Mouse (Mus musculus) lung, embryonic 16.5 days (tissue): ENCODE data around the gene Tle2. TPM values are rescaled to one million over a fixed set of nuclear protein-coding genes. Genes with fewer than 3 reads are reported as not detected.

Source experiments
- ATAC-seq: fragments of 200-750 bp; cut with Nextera tagmentation; 2 replicates; pipeline ENCODE4 v1.8.0; 2017; ENCODE audit warnings: low read depth, mild to moderate bottlenecking, moderate library complexity
- H3K27ac ChIP-seq: fragments of 300-500 bp; sonication (generic); 2 replicates; pipeline ENCODE4 v1.5.1; 2014; ENCODE audit warnings: mild to moderate bottlenecking, control low read depth, low read length
- H3K27me3 ChIP-seq: fragments of 300-500 bp; sonication (generic); 2 replicates; pipeline ENCODE4 v1.6.1; 2014; ENCODE audit warnings: low read depth, low read length, mixed read lengths; ENCODE audit not compliant: control insufficient read depth, insufficient read depth
- H3K36me3 ChIP-seq: fragments of 300-500 bp; sonication (generic); 2 replicates; pipeline ENCODE4 v1.6.1; 2014; ENCODE audit warnings: low read length; ENCODE audit not compliant: control insufficient read depth, insufficient read depth
- H3K4me1 ChIP-seq: fragments of 300-500 bp; sonication (generic); replicated peaks from 2 replicates; pipeline ENCODE4 v1.6.1; 2014; ENCODE audit warnings: low read length, mixed read lengths; ENCODE audit not compliant: control insufficient read depth, insufficient read depth
- H3K4me2 ChIP-seq: fragments of 300-500 bp; sonication (generic); 2 replicates; pipeline ENCODE4 v1.6.1; 2014; ENCODE audit warnings: low read depth, low read length, control low read depth
- H3K4me3 ChIP-seq: fragments of 300-500 bp; sonication (generic); 2 replicates; pipeline ENCODE4 v1.5.1; 2014; ENCODE audit warnings: mild to moderate bottlenecking, low read length, control low read depth
- H3K9ac ChIP-seq: fragments of 300-500 bp; sonication (generic); 2 replicates; pipeline ENCODE4 v1.6.1; 2014; ENCODE audit warnings: low read length, control low read depth
- H3K9me3 ChIP-seq: fragments of 300-500 bp; sonication (generic); 2 replicates; pipeline ENCODE4 v1.6.1; 2016; ENCODE audit warnings: low read length; ENCODE audit not compliant: control insufficient read depth
- WGBS: fragments of 180-500 bp; shearing (Covaris S2); extraction: QIAGEN DNeasy Blood & Tissue Kit; methylation state at CpG from one replicate; pipeline ENCODE4 v1.1.7; 2014; 5-methylcytosine and 5-hydroxymethylcytosine counted together
- polyA plus RNA-seq: library from polyadenylated mRNA; unstranded; fragments of >200 nt; fragmentation: Nextera tagmentation; extraction: Ambion mirVana; gene quantifications from 2 replicates; pipeline ENCODE4 v1.2.1, GENCODE M21; 2015

Tle2 gene
- polyA plus RNA-seq, 1 experiment from 2014 or later, result 51.2 TPM

- 0 out of 2 replicates have a peak, but pooled peaks cover 5% of the 10 kb centered on the region for H3K36me3 ChIP-seq
- peak overlapping the region; percentile 23 for H3K4me2 ChIP-seq
- no peak for ATAC-seq
- 52% methylated on average over 10 of the region's 10 CpGs for WGBS
- H3K4me3 ChIP-seq, result no peak overlapping the region
- H3K4me1 ChIP-seq, result peaks cover 31% of the 10 kb centered on the region
- H3K9ac ChIP-seq, result peak overlapping the region; percentile 57
- H3K27ac ChIP-seq, result peak overlapping the region; percentile 55; the same call in 1 of the 2 replicates
- H3K9me3 ChIP-seq, result no peaks in the 10 kb centered on the region
- H3K27me3 ChIP-seq, result no peaks in the 10 kb centered on the region
Observed at GRCm38 (mm10) chr10:81541803-81542202, 32.6 kb upstream of the Tle2 start.

GRCm38 (mm10) chr10:81542727-81543460, 31.5 kb upstream of the Tle2 start:
- H3K36me3 ChIP-seq, result 0 out of 2 replicates have a peak, but pooled peaks cover 5% of the 10 kb centered on the region
- peak overlapping the region; percentile 96 for H3K4me2 ChIP-seq
- H3K4me3 ChIP-seq, result peak overlapping the region; percentile 93; the same call in 1 of the 2 replicates
- WGBS, result 66% methylated on average over 7 of the region's 7 CpGs
- ATAC-seq, result no peak
- no peak overlapping the region for H3K27ac ChIP-seq
- H3K4me1 ChIP-seq, result peaks cover 31% of the 10 kb centered on the region
- H3K27me3 ChIP-seq, result no peaks in the 10 kb centered on the region
- H3K9ac ChIP-seq, result peak overlapping the region; percentile 93; the same call in 1 of the 2 replicates
- H3K9me3 ChIP-seq, result no peaks in the 10 kb centered on the region

DNA sequence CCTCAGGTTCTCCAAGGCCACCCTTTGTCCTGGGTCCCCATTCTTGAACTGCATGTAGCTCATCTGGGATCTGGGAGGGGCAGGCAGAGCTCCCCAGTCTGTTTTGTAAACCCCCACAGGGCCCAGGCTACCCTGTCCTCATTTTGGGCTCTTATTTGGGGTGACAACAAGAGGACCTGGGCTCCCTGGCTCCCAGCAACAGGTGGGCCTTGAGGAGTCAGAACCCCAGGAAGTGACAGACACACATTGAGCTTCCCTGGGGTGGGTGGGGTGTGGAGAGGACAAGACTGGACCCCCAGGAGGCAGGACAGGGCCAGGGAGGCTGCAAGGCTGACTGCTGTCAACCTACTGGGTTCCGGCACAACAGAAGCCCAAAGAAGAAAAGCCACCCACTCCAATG, 30.7 kb upstream of the Tle2 start:
- H3K9me3 ChIP-seq, result no peaks in the 10 kb centered on the region
- peaks cover 31% of the 10 kb centered on the region for H3K4me1 ChIP-seq
- peak overlapping the region; percentile 93 for H3K4me3 ChIP-seq
- no peak for ATAC-seq
- no peak overlapping the region for H3K27ac ChIP-seq
- H3K4me2 ChIP-seq, result peak overlapping the region; percentile 96
- 81% methylated on average over 1 of the region's 1 CpGs for WGBS
- peak overlapping the region; percentile 93 for H3K9ac ChIP-seq
- H3K27me3 ChIP-seq, result no peaks in the 10 kb centered on the region
- H3K36me3 ChIP-seq, result 0 out of 2 replicates have a peak, but pooled peaks cover 5% of the 10 kb centered on the region

DNA sequence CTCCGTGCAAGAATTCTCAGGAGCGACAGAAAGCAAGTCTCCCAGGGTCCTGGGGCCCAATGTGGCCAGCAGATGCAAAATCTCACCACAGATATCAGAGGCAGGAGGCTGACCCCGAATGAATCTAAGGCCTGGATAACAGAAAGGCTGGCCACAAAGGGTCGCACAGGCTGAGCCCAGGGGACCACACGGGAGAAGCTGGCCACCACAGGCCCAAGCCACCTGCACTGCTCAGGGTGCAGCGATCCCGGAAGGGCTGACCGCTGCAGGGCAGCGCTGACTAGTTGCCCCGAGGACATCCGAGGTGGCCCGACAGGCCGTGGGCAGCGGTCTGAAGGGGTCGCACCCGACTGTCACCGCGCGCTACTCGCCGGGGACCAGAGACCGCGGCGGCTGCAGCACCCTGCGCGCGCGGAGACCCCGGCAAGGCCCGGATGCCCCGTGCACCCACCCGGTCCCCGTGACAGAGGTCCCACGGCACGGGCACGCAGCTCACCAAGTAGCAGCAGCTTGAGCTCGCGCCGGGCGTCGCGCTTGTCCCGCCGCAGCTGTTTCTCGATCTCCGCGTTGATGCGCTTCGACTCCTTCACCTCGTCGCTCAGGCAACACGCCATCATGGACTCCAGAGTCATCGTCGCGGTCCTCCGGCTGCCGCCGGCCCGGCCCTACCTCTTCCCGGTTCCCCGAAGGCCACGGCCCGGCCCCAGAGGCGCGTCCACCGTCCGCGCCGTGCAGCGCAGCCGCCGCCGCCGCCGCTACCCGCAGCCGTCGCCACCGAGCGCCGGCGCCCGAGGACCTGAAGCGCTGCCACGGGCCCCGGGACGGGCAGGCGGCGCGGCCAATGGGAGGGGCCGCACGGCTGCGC, 29.8 kb upstream of the Tle2 start:
- peaks cover 31% of the 10 kb centered on the region for H3K4me1 ChIP-seq
- no peaks in the 10 kb centered on the region for H3K27me3 ChIP-seq
- H3K9ac ChIP-seq, result peak overlapping the region; percentile 93
- peak; percentile 3; the same call in 1 of the 2 replicates for ATAC-seq
- H3K36me3 ChIP-seq, result 0 out of 2 replicates have a peak, but pooled peaks cover 5% of the 10 kb centered on the region
- under 1% methylated on average over 85 of the region's 93 CpGs for WGBS
- H3K4me2 ChIP-seq, result peak overlapping the region; percentile 96
- H3K4me3 ChIP-seq, result peak overlapping the region; percentile 93
- no peaks in the 10 kb centered on the region for H3K9me3 ChIP-seq
- H3K27ac ChIP-seq, result peak overlapping the region; percentile 60

DNA sequence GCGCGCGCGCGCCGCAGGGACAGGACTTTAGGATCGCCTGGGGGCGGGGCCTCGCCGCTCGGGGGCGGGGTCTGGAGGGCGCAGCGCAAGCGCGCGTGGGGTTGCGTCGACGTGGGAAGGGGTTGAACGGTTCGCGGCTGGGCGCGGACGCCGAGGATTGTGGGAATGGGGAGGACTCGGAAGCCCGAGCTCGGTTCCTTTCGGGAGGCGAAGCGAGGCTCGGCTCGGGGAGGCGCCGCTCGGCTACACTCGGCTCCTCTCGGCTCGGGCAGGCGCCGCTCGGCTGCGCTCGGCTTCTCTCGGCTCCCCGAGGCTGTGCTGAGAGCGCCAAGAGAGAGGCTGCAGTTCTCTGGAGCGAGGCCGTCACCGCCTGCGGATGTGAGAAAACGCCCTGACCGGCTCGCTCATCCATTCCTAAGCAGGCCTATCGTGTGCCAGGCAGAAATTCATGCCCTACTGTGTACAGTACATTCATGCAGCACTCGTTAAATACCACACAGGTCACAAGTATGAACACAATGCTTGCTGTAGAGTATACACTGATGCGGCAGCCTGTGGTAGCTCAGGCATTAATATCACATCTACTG, 29.1 kb upstream of the Tle2 start, which contains the start of gene Gna11:
TSS of gene Gna11 (minus strand) at position 30 of the 587 bp plus-strand sequence.
- H3K4me1 ChIP-seq, result peaks cover 31% of the 10 kb centered on the region
- under 1% methylated on average over 41 of the region's 59 CpGs for WGBS
- H3K36me3 ChIP-seq, result no peaks in the 10 kb centered on the region
- H3K27ac ChIP-seq, result peak within 1 kb of the TSS; percentile 83
- peak within 1 kb of the TSS; percentile 96 for H3K4me2 ChIP-seq
- ATAC-seq, result peak; percentile 96
- H3K9ac ChIP-seq, result peak within 1 kb of the TSS; percentile 93
- H3K9me3 ChIP-seq, result no peaks in the 10 kb centered on the region
- no peaks in the 10 kb centered on the region for H3K27me3 ChIP-seq
- peak within 1 kb of the TSS; percentile 93 for H3K4me3 ChIP-seq

DNA sequence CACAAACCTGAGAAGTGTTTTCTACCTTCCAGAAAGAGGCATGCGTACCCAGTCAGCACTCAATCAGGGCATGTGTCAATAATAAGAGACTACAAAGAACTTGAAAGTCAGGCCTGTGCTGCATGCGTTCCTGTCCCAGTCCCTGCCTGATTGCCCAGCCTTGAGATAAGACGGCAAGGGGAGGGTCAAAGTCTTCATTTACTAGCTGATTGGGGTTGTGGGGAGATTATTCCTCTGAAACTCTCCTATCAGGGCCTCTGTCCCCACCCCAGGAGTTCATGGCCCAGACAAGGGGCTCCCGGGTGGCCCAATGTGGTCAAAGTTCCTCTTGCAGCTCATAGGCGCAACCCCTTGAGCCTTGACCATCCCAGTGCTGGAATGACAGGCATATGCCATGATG, 28.0 kb upstream of the Tle2 start:
- Histone ChIP-seq H3K4me2 (no peak overlapping the region), H3K4me3 (no peak overlapping the region), H3K9ac (peak overlapping the region; percentile 42), H3K27me3 (no peaks in the 10 kb centered on the region), H3K9me3 (no peaks in the 10 kb centered on the region), H3K36me3 (no peaks in the 10 kb centered on the region), H3K27ac (peak overlapping the region; percentile 45), H3K4me1 (peaks cover 30% of the 10 kb centered on the region)
- ATAC-seq, result no peak
- 50% methylated on average over 5 of the region's 5 CpGs for WGBS

DNA sequence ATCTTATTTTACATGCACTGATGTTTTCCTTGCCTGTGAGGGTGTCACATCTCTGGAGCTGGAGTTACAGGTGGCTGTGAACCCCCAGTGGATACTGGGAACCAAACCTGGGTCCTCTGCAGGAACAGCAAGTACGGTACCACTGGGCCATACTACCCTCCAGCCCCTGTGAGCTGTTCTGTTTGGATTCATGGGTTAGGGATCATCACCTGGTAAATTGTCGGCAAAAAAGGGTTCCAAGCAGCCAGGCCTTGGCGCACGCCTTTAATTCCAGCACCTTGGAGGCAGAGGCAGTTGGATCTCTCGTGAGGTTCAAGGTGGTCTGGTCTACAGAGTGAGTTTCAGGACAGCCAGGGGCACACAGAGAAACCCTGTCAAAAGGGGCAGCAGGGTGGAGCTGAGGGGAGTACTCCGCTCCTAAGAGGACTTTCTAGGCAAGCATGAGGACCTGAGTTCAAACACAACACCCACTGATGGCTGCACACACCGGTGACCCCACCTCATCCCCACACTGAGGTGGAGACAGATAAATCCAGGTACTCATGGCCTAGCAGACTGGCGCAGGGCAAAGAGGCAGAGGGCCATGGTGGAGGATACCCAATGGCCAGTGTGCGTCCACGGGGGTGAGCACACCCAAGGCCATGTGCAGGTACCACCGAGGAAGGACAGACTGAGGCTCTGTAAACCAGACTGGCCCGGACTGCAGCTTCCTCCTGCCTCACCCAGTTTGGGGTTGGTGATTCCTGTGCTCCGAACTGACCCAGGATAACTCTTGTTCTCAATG, 27.4 kb upstream of the Tle2 start:
- no peaks in the 10 kb centered on the region for H3K27me3 ChIP-seq
- H3K4me3 ChIP-seq, result no peak overlapping the region
- H3K27ac ChIP-seq, result no peak overlapping the region
- no peak for ATAC-seq
- 87% methylated on average over 13 of the region's 13 CpGs for WGBS
- H3K9me3 ChIP-seq, result no peaks in the 10 kb centered on the region
- no peak overlapping the region for H3K9ac ChIP-seq
- H3K4me1 ChIP-seq, result peaks cover 24% of the 10 kb centered on the region
- no peak overlapping the region for H3K4me2 ChIP-seq
- no peaks in the 10 kb centered on the region for H3K36me3 ChIP-seq

- no peaks in the 10 kb centered on the region for H3K36me3 ChIP-seq
- H3K4me2 ChIP-seq, result no peak overlapping the region
- H3K4me1 ChIP-seq, result peaks cover 5% of the 10 kb centered on the region
- H3K27ac ChIP-seq, result no peak overlapping the region
- no peak for ATAC-seq
- WGBS, result 46% methylated on average over 5 of the region's 5 CpGs
- no peak overlapping the region for H3K4me3 ChIP-seq
- H3K9ac ChIP-seq, result no peak overlapping the region
- no peaks in the 10 kb centered on the region for H3K27me3 ChIP-seq
- H3K9me3 ChIP-seq, result 0 out of 2 replicates have a peak, but pooled peaks cover 2% of the 10 kb centered on the region
Observed at GRCm38 (mm10) chr10:81548944-81549343, 25.4 kb upstream of the Tle2 start.
